Mouse (Mus musculus) left cerebral cortex, adult 11 months (tissue): ENCODE data around the gene Gpr35.

ENCODE experiments used
- DNase-seq: peaks from one replicate; pipeline ENCODE4 v3.0.0; 2022; ENCODE audit warnings: low spot score

Gene Gpr35

DNA sequence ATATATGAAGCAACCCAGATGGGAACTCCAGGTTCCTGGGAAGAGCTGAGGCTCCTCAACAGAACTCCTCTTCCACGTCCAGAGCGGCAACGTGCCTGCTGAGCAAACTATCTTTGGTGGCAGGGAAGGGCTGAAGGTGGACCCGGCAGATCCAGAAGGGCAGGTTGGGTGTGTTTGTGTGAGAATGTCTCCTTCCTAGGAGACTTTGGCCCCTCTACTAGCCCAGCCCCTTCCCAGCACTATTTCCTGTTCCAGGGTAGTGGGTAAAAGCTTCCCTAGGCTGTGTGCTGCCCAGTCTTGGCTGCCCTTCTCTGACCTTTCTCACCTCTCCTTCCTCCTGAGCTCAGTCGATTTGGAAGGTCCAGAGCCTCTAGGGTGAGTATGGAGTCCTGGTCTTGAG lies at the start of gene Gpr35:
Gene Gpr35, plus strand, starts transcription at position 259 of the 400 bp plus-strand sequence.
- DNase-seq, result no peak

DNA sequence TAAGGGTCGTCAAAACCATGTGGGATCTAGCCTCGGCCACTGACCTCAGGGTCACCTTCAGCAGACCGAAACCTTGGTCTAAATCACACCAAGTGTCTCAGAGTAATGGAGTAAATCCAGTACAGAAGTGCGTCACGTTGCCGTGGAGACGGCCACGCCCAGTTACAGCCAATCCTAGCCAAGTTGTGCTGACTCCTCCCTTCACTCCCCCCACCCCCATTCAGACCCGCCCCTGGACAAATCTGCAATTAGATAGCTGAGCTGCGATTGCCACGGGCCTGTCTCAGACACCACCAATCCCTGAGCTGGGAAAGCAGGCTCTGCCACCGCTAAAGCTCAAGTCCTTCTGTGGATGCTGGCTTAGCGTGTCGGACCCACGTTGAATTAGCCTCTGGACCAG lies 47.9 kb upstream of the Gpr35 start, which contains the start of gene Ankmy1:
Gene Ankmy1, minus strand, starts transcription at position 121 of the 400 bp plus-strand sequence.
- DNase-seq, result no peak

DNA sequence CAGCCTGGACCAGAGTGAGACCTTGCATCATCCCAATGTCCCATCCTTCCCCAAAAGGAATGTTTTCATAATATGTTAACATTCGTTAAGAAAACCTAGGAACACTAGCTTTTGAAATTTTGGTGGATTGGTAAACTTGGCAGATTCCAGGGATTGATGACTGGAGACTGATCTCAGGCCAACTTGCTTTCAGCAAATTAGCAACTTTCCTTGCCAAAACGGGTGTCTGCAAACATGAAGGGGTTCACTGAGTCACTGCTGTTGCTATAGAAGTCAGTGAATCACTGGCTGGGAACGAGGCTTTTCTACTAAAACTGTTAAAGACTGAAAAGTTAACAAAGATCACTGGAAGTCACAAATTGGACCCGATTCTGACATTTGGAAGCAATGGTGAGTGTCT lies 47.0 kb upstream of the Gpr35 start:
- no peak for DNase-seq

- DNase-seq, result no peak
Observed at GRCm38 (mm10) chr1:92905703-92906310, 44.9 kb upstream of the Gpr35 start.

GRCm38 (mm10) chr1:92906779-92907631 lies 43.7 kb upstream of the Gpr35 start, which contains the start of gene Dusp28:
Dusp28 (plus strand) TSS chr1:92906981.
- peak; percentile 77 for DNase-seq

DNA sequence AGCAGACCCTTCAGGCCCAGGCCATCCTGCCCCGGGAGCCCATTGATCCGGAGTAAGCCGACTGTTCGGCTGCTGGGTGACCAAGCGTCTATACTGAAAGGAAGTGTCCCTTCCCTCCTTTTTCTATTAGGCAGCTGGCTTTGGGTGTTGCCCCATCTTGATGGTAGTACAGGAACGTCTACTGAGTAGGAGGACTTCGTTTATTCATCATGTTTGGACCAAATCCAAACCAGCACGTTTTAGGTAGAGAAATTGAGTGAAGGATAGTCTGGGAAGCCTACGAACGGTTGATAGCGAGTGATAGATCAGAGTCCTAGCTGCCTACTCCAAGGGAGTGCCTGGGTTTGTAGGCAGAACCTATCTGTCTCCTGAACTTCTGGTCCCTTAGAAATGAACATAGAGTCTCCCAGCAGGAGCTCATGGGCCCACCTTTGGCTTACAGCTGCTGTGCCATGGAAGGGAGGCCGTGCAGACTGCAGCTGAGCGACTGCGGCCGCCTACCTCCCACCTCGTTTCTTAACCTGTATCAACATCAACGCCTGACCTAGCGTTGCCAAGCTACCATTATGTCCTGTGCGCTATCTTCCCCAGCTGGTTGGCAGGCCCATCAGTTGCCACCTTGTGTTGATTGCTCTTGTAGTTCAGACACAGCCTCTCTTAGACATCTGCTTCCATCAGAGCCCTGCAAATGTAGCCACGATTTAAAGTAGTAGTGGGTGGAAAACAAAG lies 42.9 kb upstream of the Gpr35 start:
- no peak for DNase-seq

DNA sequence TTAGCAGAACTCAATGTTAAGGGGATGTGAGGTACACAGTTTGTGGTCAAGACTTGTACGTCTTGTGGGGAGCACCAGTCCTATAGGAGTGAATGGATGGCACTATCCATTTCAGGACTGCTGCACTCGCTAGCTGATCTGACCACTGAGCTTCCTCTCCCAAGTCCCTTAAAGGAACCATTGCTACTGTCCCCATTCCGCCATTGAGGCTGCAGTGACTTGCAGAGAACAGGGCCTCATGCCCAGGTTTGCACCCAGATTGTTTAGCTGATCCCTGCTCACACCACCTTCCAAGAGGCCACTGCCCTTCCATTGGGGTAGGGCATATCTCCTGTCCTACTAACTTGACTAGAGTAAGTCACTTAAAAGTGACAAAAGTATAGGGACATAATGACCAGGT lies 42.0 kb upstream of the Gpr35 start:
- DNase-seq, result no peak

GRCm38 (mm10) chr1:92909068-92909467 lies 41.6 kb upstream of the Gpr35 start:
- no peak for DNase-seq

GRCm38 (mm10) chr1:92910239-92910885 lies 40.3 kb upstream of the Gpr35 start, which contains the start of gene Rnpepl1:
Rnpepl1 (plus strand) TSS chr1:92910783.
- peak; percentile 61 for DNase-seq

GRCm38 (mm10) chr1:92910925-92911720 lies 39.5 kb upstream of the Gpr35 start:
- DNase-seq, result no peak

GRCm38 (mm10) chr1:92911721-92912138 lies 38.9 kb upstream of the Gpr35 start:
- DNase-seq, result no peak

- DNase-seq, result no peak
Observed at GRCm38 (mm10) chr1:92912286-92912685, 38.4 kb upstream of the Gpr35 start.

DNA sequence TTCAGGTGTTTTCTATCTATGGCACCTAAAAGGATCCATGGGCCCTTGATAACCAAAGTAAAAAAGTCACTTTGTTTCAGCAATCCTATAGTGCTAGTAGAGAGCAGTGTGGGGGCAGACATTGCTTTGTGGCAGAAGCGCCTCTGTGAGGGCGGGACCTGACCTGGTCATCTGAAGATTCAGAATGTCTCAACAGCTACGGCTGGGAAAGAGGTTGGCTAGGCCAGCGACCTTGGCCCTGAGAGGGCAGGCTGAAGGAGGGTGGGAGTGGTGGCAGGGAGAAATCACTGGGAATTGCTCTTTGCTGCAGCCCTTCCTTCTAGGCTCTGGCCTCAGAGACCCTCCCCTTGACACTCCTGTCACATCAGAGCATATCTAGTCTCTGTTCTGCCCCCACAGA lies 36.4 kb upstream of the Gpr35 start:
- DNase-seq, result no peak

DNA sequence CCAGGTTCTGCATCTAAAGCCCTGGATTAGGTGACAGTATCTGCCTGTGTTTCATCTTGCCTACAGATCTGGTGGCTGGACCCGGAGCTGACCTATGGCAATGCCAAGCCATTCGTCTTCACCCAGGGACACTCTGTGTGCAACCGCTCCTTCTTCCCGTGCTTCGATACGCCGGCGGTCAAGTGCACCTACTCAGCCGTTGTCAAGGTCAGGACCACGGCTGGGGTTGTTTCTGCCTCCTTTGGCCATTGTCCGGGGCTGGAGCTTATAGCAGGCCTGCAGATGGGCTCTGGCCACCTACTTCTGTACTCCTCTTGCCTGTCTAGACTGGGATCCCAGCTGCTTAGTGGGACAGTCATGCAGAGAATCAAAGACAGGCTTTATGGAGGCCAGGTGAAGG lies 35.7 kb upstream of the Gpr35 start:
- no peak for DNase-seq

DNA sequence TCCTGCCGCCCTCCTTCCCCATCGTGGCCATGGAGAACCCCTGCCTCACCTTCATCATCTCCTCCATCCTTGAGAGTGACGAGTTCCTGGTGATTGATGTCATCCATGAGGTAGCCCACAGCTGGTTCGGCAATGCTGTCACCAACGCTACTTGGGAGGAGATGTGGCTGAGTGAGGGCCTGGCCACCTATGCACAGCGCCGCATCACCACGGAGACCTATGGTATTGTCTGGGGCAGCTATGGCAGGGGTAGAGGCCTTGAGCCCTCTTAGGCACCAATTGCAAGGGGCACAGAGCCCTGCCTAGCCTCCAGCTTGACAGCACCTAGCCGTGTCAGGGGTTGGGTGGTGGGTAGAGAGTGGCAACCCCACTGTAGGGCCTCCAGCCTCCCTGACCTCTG lies 33.9 kb upstream of the Gpr35 start:
- no peak for DNase-seq

- no peak for DNase-seq
Observed at GRCm38 (mm10) chr1:92919151-92919550, 31.5 kb upstream of the Gpr35 start.

DNA sequence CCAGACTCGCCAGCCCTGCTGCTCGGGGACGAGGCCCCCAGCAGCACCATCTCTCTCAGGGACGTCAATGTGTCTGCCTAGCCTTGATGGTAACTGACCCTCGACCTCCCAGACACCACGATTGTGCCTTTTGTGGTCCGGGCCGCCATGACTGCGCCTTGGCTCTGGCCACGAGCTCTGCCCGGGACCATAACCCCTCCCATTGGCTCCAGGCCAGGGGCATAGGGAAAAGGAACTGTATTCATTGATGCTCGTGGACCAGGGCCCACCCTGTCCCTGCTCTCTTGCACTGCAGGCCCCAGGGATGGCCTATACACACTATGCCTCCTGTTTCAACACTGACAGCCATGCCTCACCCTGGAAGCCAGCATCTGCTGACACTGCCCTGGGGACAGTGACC lies 30.9 kb upstream of the Gpr35 start:
- DNase-seq, result no peak

DNA sequence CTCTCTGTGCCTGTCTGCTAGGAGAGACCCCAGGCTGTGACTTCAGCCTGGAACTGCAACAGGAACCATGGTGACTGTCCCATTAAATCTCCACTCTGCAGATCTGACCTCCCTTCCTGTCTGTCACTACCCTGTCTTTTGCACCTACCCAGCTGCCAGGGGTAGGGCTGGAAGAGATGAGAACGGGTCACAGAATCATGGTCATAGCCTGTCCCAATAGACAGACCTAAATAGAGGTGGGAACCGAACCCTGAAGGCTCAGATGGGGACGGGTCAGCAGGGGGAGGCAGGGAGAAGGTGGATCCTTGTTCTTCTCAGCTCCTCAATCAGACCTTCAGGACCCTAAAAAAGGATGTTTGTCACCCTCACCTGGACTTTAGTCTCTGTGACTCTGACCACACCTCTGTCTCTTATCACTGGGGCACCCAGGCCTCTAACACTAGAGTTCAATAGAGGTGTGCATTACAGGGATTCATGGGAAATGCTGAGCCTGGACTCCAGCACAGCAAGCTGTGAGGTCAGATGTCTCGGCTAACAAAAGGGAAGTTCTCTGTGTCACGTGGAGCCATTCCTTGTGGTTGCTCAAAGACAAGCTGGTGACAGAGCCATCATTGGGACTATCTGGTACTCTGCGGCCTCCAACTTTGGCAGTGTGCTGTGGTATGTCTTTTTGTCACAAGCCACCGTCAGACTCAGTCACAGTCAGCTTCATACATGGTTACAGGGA lies 30.0 kb upstream of the Gpr35 start:
- DNase-seq, result no peak

DNA sequence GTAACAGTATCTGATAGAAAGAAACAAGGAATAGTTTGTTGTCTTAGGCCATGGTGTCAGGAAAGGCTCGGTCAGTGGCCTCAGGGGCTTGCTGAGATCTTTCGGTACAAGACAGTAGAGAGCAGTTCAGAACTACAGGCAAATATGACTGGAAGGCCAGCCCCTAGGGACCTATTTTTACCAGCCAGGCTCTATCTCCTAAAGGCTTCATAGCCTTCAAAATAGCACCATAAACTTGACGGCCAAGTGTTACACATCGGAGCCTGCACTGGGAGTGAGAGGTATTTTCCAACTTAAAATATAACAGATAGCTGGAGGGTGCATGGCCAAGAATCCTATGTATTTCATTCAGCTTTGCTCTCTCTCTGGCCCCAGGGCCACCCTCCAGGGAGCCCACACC lies 29.2 kb upstream of the Gpr35 start:
- no peak for DNase-seq

- DNase-seq, result no peak
Observed at GRCm38 (mm10) chr1:92930171-92930706, 20.4 kb upstream of the Gpr35 start.
